Mouse (Mus musculus): ENCODE results near the gene Vmn1r84. TPM values are rescaled to one million over a fixed set of nuclear protein-coding genes. Genes with fewer than 3 reads are reported as not detected.

Vmn1r84 gene
- polyA plus RNA-seq (2012; rRNA removed): not detected in 2 replicates

DNA sequence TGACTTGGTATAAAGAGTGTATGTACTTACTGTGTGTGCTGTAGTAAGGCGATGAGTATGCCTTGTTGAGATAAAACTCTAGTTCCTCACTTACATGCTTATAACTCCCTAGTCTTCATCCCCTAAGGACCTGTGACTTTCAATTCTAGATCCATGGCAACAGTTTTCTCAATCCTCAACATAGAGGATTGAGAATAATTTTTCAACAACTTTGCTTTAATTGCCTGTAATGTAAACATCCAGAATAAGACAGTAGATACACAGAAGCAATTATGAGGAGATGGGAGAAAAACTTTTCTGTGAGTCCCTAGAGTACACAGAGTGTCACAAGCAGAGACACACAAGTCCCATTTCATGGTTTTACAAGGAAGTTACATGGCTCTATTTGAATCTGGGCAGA lies at the start of gene Vmn1r84:
TSS of gene Vmn1r84 (minus strand) at position 101 of the 400 bp plus-strand sequence.

DNA sequence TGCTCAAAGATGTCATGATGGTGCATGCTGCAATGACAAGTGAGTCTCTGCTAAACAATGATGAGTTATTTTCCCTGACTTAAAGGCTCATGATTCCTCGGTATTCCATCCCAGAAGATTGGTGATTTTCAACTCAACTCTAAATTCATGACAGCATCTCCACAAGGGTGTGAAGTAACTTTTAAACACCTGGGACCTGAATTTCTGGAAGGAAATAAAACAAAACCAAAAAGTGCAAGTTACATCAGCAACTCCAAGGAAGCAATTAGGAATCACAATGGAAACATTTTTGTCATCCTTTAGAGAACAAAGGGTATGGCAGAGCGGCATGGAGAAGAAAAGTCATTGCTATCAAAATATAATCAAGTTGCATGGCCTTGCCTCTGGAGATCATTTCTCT lies 39.7 kb downstream of the Vmn1r84 start, which contains the start of gene Vmn1r83:
TSS of gene Vmn1r83 (minus strand) at position 101 of the 400 bp plus-strand sequence.

Other genes starting within 250 kb of the Vmn1r84 start
- gene Vmn1r78, start 219.0 kb downstream of the Vmn1r84 start, polyA plus RNA-seq (2012; rRNA removed): not detected in 2 replicates
- gene Vmn1r79, start 198.0 kb downstream of the Vmn1r84 start, polyA plus RNA-seq (2012; rRNA removed): not detected in 2 replicates
- gene Vmn1r80, start 180.0 kb downstream of the Vmn1r84 start, polyA plus RNA-seq (2012; rRNA removed): not detected in 2 replicates
- not detected in 2 replicates for gene Vmn1r81, start 101.0 kb downstream of the Vmn1r84 start, polyA plus RNA-seq (2012; rRNA removed)
- not detected in 2 replicates for gene Vmn1r82, start 68.8 kb downstream of the Vmn1r84 start, polyA plus RNA-seq (2012; rRNA removed)
- not detected in 2 replicates for gene Vmn1r83, start 39.8 kb downstream of the Vmn1r84 start, polyA plus RNA-seq (2012; rRNA removed)
- 0.30 and 0.47 TPM in 2 replicates for gene Zfp551, start 53.5 kb upstream of the Vmn1r84 start, polyA plus RNA-seq (2012; rRNA removed)
- 2.7 and 3.1 TPM in 2 replicates for gene Zfp606, start 109.0 kb upstream of the Vmn1r84 start, polyA plus RNA-seq (2012; rRNA removed)
- gene 2900092C05Rik, start 143.2 kb upstream of the Vmn1r84 start, polyA plus RNA-seq (2012; rRNA removed): not detected in 2 replicates
- gene Vmn2r53, start 239.5 kb upstream of the Vmn1r84 start, polyA plus RNA-seq (2012; rRNA removed): not detected in 2 replicates

Data from colon, adult 2 months (tissue).